Mouse (Mus musculus) left cerebral cortex, postnatal 14 days (tissue): Measurements from ENCODE around the gene Tns2. TPM values are rescaled to one million over a fixed set of nuclear protein-coding genes. Genes with fewer than 3 reads are reported as not detected.
"Not testable (repeated sequence)": the region's sequence is repeated elsewhere in the genome, so short reads cannot be mapped to it uniquely, and the experiment has no call there.

ENCODE experiments used
- DNase-seq, 2 experiments: peaks; one replicate each; pipeline ENCODE4 v3.0.0; 2021 to 2022; ENCODE audit warnings: low spot score in 2 of 2, mixed read lengths in 1 of 2
- intact Hi-C: fragments of 180-260 bp; cut with DNase I; formaldehyde crosslinking; loops from one replicate; pipeline ENCODE4 v1.15.1; 2025
- long read RNA-seq, 2 experiments: library from polyadenylated mRNA; stranded (forward); transcript quantifications; one replicate each; pipeline ENCODE4 v2.0.0; 2021
- total RNA-seq, 2 experiments: library from RNA; stranded (reverse); gene quantifications; 2 replicates each; pipeline ENCODE4 v1.2.3; 2021

Tns2 gene
- 10 to 100 TPM; 14.4 to 18.5 TPM for total RNA-seq
- long read RNA-seq, experiment 1, full-length matches to known transcripts = 1 of 5 reads
- long read RNA-seq, experiment 1, partial matches to known transcripts = 4 of 5 reads
- long read RNA-seq, experiment 1, other reads (novel, unspliced or antisense) = 0 of 5 reads
- long read RNA-seq, experiment 2, full-length matches to known transcripts = 1 of 1 reads
- long read RNA-seq, experiment 2, partial matches to known transcripts = 0 of 1 reads
- long read RNA-seq, experiment 2, other reads (novel, unspliced or antisense) = 0 of 1 reads

GRCm38 (mm10) chr15:102100161-102100981, at the start of gene Tns2:
Tns2 (plus strand) TSS chr15:102100413.
- intact Hi-C loops = no loop called here
- peak in 1 of 2 experiments; percentile 72 for DNase-seq

GRCm38 (mm10) chr15:102051920-102052683, 48.1 kb upstream of the Tns2 start:
- intact Hi-C loops = no loop called here
- DNase-seq = peak; percentile 56 to 61

- DNase-seq = no peak
- intact Hi-C loops = no loop called here
These were observed 43.6 kb upstream of the Tns2 start for GRCm38 (mm10) chr15:102056495-102057174.

- peak; percentile 95 to 97 for DNase-seq
- intact Hi-C loops = loop anchor here (1.0 to 5.0 kb wide), 2 partner anchors 77 to 733 kb away; no protein-coding TSS in a partner anchor
These were observed 34.4 kb upstream of the Tns2 start for GRCm38 (mm10) chr15:102065661-102066325.

- no peak for DNase-seq
- intact Hi-C loops = no loop called here
These were observed 29.4 kb upstream of the Tns2 start for GRCm38 (mm10) chr15:102070476-102071467.

GRCm38 (mm10) chr15:102072963-102073558, 27.2 kb upstream of the Tns2 start:
- no peak for DNase-seq
- intact Hi-C loops = no loop called here

GRCm38 (mm10) chr15:102073559-102074069, 26.6 kb upstream of the Tns2 start, which contains the start of gene Eif4b:
Eif4b (plus strand) TSS chr15:102073773.
- DNase-seq = peak; percentile 99 to 100
- intact Hi-C loops = no loop called here

- DNase-seq = peak; percentile 64 to 68
- intact Hi-C loops = no loop called here
These were observed 26.0 kb upstream of the Tns2 start for GRCm38 (mm10) chr15:102074070-102074731.

- intact Hi-C loops = no loop called here
These were observed 25.2 kb upstream of the Tns2 start for GRCm38 (mm10) chr15:102074876-102075585.

GRCm38 (mm10) chr15:102077111-102077677, 23.0 kb upstream of the Tns2 start:
- intact Hi-C loops = no loop called here
- no peak for DNase-seq

More at GRCm38 (mm10) chr15:102074876-102075585, 25.2 kb upstream of the Tns2 start:
- no peak for DNase-seq

- intact Hi-C loops = no loop called here
- DNase-seq = no peak
These were observed 21.0 kb upstream of the Tns2 start for GRCm38 (mm10) chr15:102079221-102079620.

GRCm38 (mm10) chr15:102079924-102080323, 20.3 kb upstream of the Tns2 start:
- DNase-seq, intact Hi-C loops: not testable (repeated sequence)

- intact Hi-C loops = no loop called here
- no peak for DNase-seq
These were observed 19.8 kb upstream of the Tns2 start for GRCm38 (mm10) chr15:102080429-102080828.

- DNase-seq = no peak
- intact Hi-C loops = no loop called here
These were observed 18.1 kb upstream of the Tns2 start for GRCm38 (mm10) chr15:102082148-102082547.

GRCm38 (mm10) chr15:102083028-102083427, 17.2 kb upstream of the Tns2 start:
- DNase-seq = no peak
- intact Hi-C loops = no loop called here
